Mouse (Mus musculus) myocyte (in vitro differentiated cells): ENCODE results near the gene Rhbdd3. TPM values are rescaled to one million over a fixed set of nuclear protein-coding genes. Genes with fewer than 3 reads are reported as not detected.

ENCODE experiments used
- H3K27me3 ChIP-seq: one replicate; pipeline ENCODE4 v1.6.1; 2011; ENCODE audit not compliant: control insufficient read depth, insufficient read depth, insufficient read length
- H3K36me3 ChIP-seq: one replicate; pipeline ENCODE4 v1.6.1; 2011; ENCODE audit not compliant: control insufficient read depth, insufficient read depth
- H3K4me2 ChIP-seq: one replicate; pipeline ENCODE4 v1.6.1; 2011; ENCODE audit warnings: low read depth, control low read depth
- H3K4me3 ChIP-seq: one replicate; pipeline ENCODE4 v1.5.1; 2011; ENCODE audit warnings: mild to moderate bottlenecking, control low read depth, moderate library complexity
- H3K79me2 ChIP-seq: one replicate; pipeline ENCODE4 v1.6.1; 2011; ENCODE audit not compliant: control insufficient read depth, insufficient read depth
- H3ac ChIP-seq: one replicate; pipeline ENCODE4 v1.6.1; 2011; ENCODE audit not compliant: control insufficient read depth, insufficient read length
- CEBPB ChIP-seq: IDR thresholded peaks from 2 replicates; pipeline ENCODE4 v1.6.1; 2011; ENCODE audit warnings: mild to moderate bottlenecking, moderate library complexity; ENCODE audit not compliant: poor library complexity, insufficient read depth, severe bottlenecking
- E2F4 ChIP-seq: IDR thresholded peaks from one replicate; pipeline ENCODE4 v1.6.1; 2011; ENCODE audit warnings: mild to moderate bottlenecking, control low read depth, moderate library complexity; ENCODE audit not compliant: insufficient read depth
- MAX ChIP-seq: IDR thresholded peaks from one replicate; pipeline ENCODE4 v1.6.1; 2011; ENCODE audit warnings: low read depth, mild to moderate bottlenecking, control low read depth
- MYOD1 ChIP-seq, 3 experiments: IDR thresholded peaks; one replicate each; pipeline ENCODE4 v1.6.1; 2011; ENCODE audit warnings: control low read depth in 2 of 3, low read depth in 2 of 3, mild to moderate bottlenecking in 2 of 3, moderate library complexity in 1 of 3; ENCODE audit not compliant: insufficient read length in 2 of 3, control insufficient read depth in 1 of 3
- MYOG ChIP-seq, 3 experiments: IDR thresholded peaks; one replicate each; pipeline ENCODE4 v1.6.1; 2011; ENCODE audit warnings: control low read depth in 2 of 3, low read depth in 2 of 3, mild to moderate bottlenecking in 2 of 3; ENCODE audit not compliant: insufficient read length in 2 of 3, control insufficient read depth in 1 of 3, insufficient read depth in 1 of 3
- POLR2A ChIP-seq: IDR thresholded peaks from one replicate; pipeline ENCODE4 v1.6.1; 2011; ENCODE audit warnings: low read depth, mild to moderate bottlenecking, control low read depth, moderate library complexity; ENCODE audit not compliant: insufficient read length
- POLR2AphosphoS2 ChIP-seq: IDR thresholded peaks from one replicate; pipeline ENCODE4 v1.6.1; 2011; ENCODE audit warnings: low read depth, control low read depth; ENCODE audit not compliant: insufficient read length
- REST ChIP-seq: IDR thresholded peaks from one replicate; pipeline ENCODE4 v1.6.1; 2011; ENCODE audit warnings: mild to moderate bottlenecking, control low read depth, moderate library complexity; ENCODE audit not compliant: insufficient read depth, insufficient read length
- SRF ChIP-seq: IDR thresholded peaks from one replicate; pipeline ENCODE4 v1.6.1; 2011; ENCODE audit warnings: low read depth; ENCODE audit not compliant: control insufficient read depth, insufficient read length
- TCF12 ChIP-seq: IDR thresholded peaks from one replicate; pipeline ENCODE4 v1.6.1; 2011; ENCODE audit warnings: mild to moderate bottlenecking, control low read depth; ENCODE audit not compliant: poor library complexity, insufficient read depth, severe bottlenecking
- TCF3 ChIP-seq: IDR thresholded peaks from one replicate; pipeline ENCODE4 v1.6.1; 2011; ENCODE audit warnings: low read depth, control low read depth; ENCODE audit not compliant: insufficient read length
- USF1 ChIP-seq: IDR thresholded peaks from one replicate; pipeline ENCODE4 v1.6.1; 2011; ENCODE audit warnings: low read depth, mild to moderate bottlenecking, control low read depth, moderate library complexity
- polyA plus RNA-seq: library from polyadenylated mRNA; unstranded; fragments of >200 nt; fragmentation: generic; extraction: Trizol; gene quantifications from one replicate; pipeline ENCODE4 v1.2.1, GENCODE M21; 2012; ENCODE audit warnings: missing spikeins

Rhbdd3 gene
- polyA plus RNA-seq, 1 experiment: 23.6 TPM

DNA sequence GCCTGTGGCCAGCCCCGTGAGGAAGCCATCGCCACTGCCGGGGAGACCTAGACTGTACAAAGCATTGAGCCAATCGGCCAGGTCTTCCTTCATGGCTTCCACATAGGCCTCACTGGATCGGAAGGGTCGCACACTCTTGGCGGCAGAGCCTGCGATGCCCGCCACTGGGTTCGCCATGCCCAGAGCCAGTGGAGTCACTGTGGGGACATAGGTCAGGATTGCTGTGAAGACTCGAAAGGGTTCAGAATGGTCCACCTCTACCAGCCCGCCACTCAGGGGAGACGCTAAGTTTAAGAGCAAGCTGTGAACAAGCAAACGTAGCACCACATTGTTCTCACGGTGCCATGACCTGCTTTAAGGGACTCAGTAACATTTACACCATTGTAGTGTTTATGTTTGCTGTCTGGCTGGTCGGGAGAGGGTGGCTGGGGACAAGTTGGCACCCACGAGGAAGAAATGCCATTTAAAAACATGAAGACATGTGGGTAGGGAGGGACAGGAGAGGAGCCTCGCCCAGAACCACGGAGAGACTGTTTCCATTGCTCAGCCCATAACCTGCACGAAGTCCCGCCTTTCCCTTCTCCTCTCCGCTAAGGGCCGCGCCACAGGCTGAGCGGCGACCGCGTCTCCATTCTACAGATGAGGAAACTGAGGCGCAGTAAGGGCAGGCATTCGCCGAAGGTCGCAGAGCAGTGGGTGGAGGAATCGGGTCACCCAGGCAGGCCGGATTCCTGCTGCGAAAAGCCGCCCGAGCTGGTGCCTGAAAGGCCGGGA, 34.3 kb upstream of the Rhbdd3 start:
- TF ChIP-seq CEBPB: no peak
- TF ChIP-seq SRF: no peak
- no peak for TF ChIP-seq MAX
- TF ChIP-seq REST: no peak
- no peak for TF ChIP-seq POLR2AphosphoS2
- TF ChIP-seq MYOD1 (IDR thresholded peaks at IDR 0.05; ENCODE audit: control insufficient read depth in 1 of 3, insufficient read length in 2 of 3, low read depth in 2 of 3): no peak
- no peak for TF ChIP-seq TCF12
- Histone ChIP-seq H3ac (peak overlapping the region; percentile 79), H3K4me3 (peak overlapping the region; percentile 79), H3K4me2 (peak overlapping the region; percentile 97), H3K36me3 (peaks cover 14% of the 10 kb centered on the region), H3K27me3 (no peaks in the 10 kb centered on the region), H3K79me2 (peaks cover 11% of the 10 kb centered on the region)

DNA sequence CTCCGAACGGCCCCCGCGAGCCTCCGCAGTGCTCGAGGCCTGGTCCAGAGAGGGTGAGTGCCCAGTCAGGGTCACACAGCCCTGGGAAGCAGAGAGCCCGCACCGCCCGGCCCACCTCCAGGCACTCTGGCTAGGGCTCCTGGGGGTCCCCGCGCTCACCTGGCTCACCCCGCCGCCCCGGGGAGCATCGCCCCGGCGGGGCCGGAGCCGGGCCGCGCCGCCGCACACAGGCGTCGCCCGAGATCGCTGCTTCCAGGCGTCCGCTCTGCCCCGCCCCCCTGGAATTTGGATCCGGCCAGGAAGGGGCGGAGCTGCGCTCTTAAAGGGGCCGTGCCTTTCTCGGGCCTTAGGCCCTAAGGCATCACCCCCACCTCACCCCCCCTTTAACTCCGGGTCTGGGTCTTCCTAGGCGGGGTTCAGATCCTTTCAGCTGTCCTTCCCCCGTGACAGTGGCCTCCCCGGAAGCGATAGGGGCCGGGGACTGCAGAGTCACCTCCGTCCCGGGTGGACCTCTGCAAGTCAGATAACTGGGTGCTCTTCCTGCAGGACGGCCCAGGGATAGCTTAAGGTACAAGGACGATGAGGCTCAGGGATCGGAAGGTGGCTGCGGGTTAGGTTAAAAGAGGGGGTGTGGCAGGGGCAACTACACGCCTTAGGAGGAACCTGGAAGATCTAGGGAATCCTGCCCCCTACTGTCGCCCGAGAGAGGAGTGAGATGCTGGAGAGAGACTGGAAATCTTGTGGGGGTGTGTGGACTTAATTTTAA, 33.5 kb upstream of the Rhbdd3 start, which contains the start of gene Gas2l1:
TSS of gene Gas2l1 (minus strand) at position 272 of the 766 bp plus-strand sequence.
- Histone ChIP-seq H3K27me3 (no peaks in the 10 kb centered on the region), H3K79me2 (peaks cover 11% of the 10 kb centered on the region), H3K4me3 (peak within 1 kb of the TSS; percentile 79), H3K36me3 (peaks cover 15% of the 10 kb centered on the region), H3ac (peak within 1 kb of the TSS; percentile 79), H3K4me2 (peak within 1 kb of the TSS; percentile 100)
- TF ChIP-seq REST: no peak
- TF ChIP-seq POLR2AphosphoS2: peak; percentile 66
- peak; percentile 84 for TF ChIP-seq POLR2A

DNA sequence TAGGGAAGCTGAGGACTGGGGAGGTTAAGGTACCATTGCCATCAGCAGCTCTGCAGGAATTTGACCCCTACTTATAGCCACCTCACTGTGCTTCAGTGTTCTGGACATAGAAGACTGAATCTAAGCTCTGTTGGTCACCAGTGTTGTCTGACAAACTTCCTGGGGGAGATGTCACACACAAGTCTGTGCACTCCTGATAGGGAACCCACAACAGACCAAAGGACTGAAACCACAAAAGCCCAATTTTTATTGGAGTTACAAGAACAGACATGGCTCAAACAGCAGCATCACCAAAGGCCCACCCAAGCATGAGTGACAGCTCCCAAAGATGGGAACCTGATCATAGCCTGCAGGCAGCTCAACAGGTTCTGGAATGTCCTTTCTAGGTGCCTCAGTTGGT, 31.7 kb upstream of the Rhbdd3 start:
- H3K27me3 ChIP-seq: no peaks in the 10 kb centered on the region
- TF ChIP-seq POLR2AphosphoS2: no peak
- no peak for TF ChIP-seq USF1
- TF ChIP-seq REST: no peak
- TF ChIP-seq POLR2A: no peak
- no peak for TF ChIP-seq SRF
- TF ChIP-seq TCF3: no peak
- no peak for TF ChIP-seq TCF12
- no peak for TF ChIP-seq MYOD1 (IDR thresholded peaks at IDR 0.05; ENCODE audit: control insufficient read depth in 1 of 3, insufficient read length in 2 of 3, low read depth in 2 of 3)
- TF ChIP-seq CEBPB: no peak
- H3ac ChIP-seq: no peak overlapping the region
- H3K79me2 ChIP-seq: peaks cover 11% of the 10 kb centered on the region
- H3K36me3 ChIP-seq: peaks cover 31% of the 10 kb centered on the region
- no peak overlapping the region for H3K4me3 ChIP-seq
- H3K4me2 ChIP-seq: no peak overlapping the region

DNA sequence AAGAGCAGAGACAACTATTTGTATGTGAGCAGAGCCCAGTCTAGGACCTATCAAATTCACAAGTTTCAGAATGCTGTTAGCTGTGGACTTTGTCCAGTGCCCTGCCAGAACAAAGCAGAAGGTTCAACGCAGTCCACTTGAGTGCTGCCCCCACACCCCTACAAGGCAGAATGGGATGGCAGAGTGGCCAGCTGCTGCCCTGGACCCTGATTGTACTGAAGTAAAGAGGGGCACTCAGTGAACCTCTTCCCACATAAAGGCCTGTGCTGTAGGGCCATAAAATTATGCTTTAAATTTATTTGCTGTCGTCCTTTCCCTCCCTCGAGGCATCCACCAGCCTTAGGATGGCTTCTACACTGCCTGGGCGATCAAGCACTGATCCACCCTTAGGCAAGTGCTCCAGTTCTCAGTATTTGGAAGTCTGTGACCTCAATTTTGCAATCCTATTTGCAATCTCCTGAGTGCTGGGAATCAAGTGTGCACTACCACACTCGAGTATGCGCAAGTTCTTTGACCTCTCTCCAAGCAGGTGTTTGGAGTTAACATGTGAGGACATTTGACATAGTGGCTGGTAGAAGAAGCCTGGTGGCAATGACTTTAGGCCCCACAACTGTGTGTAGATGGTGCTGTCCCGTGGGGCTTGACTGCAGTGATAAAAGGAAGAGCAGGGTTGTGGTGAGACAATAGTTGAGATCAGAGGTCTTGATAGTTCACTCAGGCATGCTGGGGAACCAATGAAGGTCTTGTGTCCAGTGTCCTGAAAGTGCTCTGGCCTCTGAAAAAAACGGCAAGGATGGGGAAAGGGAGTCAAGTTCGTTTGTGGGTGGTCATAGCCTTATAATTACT, 30.4 kb upstream of the Rhbdd3 start:
- Histone ChIP-seq H3K36me3 (peaks cover 44% of the 10 kb centered on the region), H3ac (no peak overlapping the region), H3K4me3 (no peak overlapping the region), H3K27me3 (no peaks in the 10 kb centered on the region), H3K4me2 (no peak overlapping the region), H3K79me2 (peaks cover 6% of the 10 kb centered on the region)
- no peak for TF ChIP-seq REST
- peak; percentile 78 for TF ChIP-seq POLR2AphosphoS2
- TF ChIP-seq POLR2A: peak; percentile 14

DNA sequence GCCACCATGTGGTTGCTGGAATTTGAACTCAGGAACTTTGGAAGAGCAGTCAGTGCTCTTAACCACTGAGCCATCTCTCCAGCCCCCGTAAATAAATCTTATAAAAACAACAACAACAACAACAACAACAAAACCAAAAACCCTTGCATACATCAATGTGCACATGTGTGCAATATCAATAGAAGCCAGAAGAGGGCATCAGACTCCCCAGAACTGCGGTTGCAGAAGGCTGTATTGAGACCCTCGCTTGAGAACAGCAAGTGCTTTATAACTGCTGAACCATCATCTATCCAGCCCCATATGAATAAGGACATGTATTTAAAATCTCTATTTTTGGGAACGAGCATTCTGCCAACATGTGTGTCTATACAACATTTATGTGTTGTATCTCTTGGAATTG, 23.8 kb upstream of the Rhbdd3 start:
- Histone ChIP-seq H3K36me3 (peaks cover 81% of the 10 kb centered on the region), H3K4me2 (no peak overlapping the region), H3K27me3 (no peaks in the 10 kb centered on the region), H3ac (no peak overlapping the region), H3K4me3 (no peak overlapping the region), H3K79me2 (peaks cover 29% of the 10 kb centered on the region)
- TF ChIP-seq POLR2AphosphoS2 (no peak), MYOG (IDR thresholded peaks at IDR 0.05; ENCODE audit: control insufficient read depth in 1 of 3, insufficient read depth in 1 of 3, insufficient read length in 2 of 3, low read depth in 2 of 3) (no peak), E2F4 (no peak), MAX (no peak), REST (no peak)
